Mouse (Mus musculus) layer of hippocampus, adult 2 months (tissue): ENCODE results near the gene Tcf12. TPM values are rescaled to one million over a fixed set of nuclear protein-coding genes. Genes with fewer than 3 reads are reported as not detected.
A peak's percentile ranks its signal among the peaks of the same experiment; 100 is the strongest.

ENCODE experiments used
- DNase-seq, 2 experiments: peaks; one replicate each; pipeline ENCODE4 v3.0.0; 2022; ENCODE audit warnings: low spot score in 2 of 2
- H3K27ac ChIP-seq: fragments of 200-600 bp; 2 replicates; pipeline ENCODE4 v1.8.1; 2022
- H3K4me3 ChIP-seq: fragments of 200-600 bp; 2 replicates; pipeline ENCODE4 v1.8.1; 2022; ENCODE audit warnings: mild to moderate bottlenecking
- CTCF ChIP-seq: fragments of 200-600 bp; conservative IDR thresholded peaks from 2 replicates; pipeline ENCODE4 v1.8.1; 2022; ENCODE audit warnings: antibody characterized with exemption, mild to moderate bottlenecking, moderate library complexity
- microRNA-seq, 2 experiments: library from miRNA; unstranded; fragments of <30 nt; microRNA quantifications; one replicate each; pipeline ENCODE4 v1.2.0; 2021
- total RNA-seq, 2 experiments: library from RNA; stranded (reverse); gene quantifications; 2 replicates each; pipeline ENCODE4 v1.2.3; 2021

Tcf12 gene
- total RNA-seq, 2 experiments from 2014 or later: 51.3 to 62.7 TPM

DNA sequence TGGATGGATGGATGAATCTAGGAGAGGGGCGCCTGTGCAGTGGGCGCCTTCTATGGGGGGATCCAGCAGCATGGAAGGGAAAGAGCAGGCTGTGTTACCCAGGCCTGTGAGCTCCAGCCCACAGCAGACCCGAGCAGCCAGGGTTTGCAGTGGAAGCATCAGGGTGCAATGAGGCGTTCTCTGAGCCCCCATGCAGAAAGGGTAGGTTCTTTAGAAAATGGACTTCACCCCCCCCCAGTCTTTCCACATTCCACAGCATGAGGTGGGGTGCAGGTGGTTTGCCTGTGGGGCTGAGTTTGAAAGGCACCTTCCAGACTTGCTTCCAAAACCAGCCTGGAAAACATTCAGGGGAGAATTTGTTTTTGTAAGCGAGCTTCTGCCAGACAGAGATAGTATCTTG, 300.3 kb downstream of the Tcf12 start:
- Histone ChIP-seq H3K4me3 (no peak overlapping the region), H3K27ac (no peak overlapping the region)
- no peak for DNase-seq
- no peak for TF ChIP-seq CTCF

DNA sequence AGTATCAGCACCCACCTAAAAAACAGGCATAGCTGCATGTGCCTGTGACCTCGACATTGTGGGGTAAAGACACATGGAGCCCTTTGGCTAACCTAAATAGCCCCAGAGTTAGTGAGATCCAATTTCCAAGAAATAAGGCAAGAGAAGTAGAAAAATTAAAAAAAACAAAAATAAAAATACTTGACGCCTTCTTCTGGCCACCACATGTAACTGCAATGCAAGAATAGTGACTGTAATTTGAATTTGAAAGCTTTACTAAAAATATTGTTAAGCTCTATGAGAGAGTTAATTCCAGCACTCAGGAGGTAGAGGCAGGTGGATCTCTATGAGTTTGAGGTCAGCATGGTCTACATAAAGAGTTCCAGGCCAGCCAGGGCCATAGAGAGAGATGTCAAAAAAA, 300.9 kb downstream of the Tcf12 start:
- H3K4me3 ChIP-seq: no peak overlapping the region
- TF ChIP-seq CTCF: peak; percentile 56
- no peak overlapping the region for H3K27ac ChIP-seq
- no peak for DNase-seq

DNA sequence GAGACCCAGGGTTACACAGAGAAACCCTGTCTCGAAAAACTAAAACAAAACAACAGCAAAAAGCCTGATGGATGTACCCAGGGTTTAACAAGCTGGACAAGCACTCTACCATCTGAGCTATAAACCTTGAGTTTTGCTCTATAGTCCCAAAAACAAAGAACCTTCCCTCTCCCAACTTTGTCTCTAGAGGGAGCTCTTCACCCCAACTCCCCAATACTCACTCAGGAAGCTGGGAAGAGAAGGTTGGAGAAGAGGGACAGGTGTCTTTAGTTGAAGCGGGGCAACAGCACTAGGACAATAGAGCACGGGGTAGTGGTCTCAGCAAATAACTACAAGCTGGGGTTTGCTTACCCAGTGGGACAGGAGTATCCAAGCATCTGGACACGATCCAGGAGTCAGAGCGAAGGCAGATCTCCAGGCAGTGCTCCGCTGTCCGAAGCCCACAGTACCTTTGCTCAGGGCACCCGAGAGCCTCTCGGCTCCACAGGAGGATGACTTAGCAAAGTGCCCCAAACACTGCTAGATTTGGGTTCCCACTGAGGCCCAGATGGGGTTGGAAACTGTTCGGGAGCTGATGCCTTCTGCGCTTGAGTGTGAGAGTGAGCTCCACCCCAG, 302.9 kb downstream of the Tcf12 start:
- TF ChIP-seq CTCF: peak; percentile 76
- no peak overlapping the region for H3K27ac ChIP-seq
- no peak for DNase-seq
- H3K4me3 ChIP-seq: no peak overlapping the region

DNA sequence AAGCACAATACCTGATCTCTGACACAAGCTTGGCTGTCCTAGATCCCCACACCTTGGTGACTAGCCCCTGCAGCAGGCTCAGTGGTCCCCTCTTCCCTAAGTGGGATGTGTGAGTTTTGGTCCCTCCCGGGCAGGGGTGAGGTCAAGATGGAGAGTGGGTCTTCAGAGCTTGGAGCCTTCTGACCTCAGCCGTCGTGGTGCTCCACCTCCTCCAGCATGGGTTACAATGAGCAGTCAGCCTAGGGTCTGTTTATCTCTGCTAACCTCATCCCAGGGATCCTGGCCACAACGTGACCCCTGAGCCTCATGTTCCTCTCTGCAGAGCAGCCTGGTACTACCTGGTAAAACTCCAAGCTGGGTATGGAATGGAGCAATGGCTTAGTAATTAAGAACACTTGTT, 303.9 kb downstream of the Tcf12 start:
- TF ChIP-seq CTCF: no peak
- no peak for DNase-seq
- H3K4me3 ChIP-seq: no peak overlapping the region
- no peak overlapping the region for H3K27ac ChIP-seq

DNA sequence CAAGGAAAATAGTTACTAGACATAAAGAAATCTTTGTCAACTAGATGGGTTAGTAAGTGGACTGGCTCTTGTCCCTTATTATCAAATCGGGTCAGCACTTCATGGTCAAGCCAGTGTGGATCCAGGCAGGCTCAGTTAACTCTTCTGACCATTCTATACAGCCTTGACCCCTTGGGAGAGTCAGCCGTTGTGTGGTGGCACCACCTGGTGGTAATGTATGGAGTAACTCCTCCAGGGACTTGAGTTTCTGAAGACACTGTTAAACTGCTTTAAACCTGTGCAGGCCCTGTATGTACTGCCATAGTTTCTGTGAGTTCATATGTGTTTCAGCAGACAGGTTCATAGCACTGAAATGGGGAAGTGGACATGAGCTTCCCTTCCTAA, 305.3 kb downstream of the Tcf12 start:
- Histone ChIP-seq H3K27ac (no peak overlapping the region), H3K4me3 (no peak overlapping the region)
- peak; percentile 60 to 86 for DNase-seq
- TF ChIP-seq CTCF: peak; percentile 96

DNA sequence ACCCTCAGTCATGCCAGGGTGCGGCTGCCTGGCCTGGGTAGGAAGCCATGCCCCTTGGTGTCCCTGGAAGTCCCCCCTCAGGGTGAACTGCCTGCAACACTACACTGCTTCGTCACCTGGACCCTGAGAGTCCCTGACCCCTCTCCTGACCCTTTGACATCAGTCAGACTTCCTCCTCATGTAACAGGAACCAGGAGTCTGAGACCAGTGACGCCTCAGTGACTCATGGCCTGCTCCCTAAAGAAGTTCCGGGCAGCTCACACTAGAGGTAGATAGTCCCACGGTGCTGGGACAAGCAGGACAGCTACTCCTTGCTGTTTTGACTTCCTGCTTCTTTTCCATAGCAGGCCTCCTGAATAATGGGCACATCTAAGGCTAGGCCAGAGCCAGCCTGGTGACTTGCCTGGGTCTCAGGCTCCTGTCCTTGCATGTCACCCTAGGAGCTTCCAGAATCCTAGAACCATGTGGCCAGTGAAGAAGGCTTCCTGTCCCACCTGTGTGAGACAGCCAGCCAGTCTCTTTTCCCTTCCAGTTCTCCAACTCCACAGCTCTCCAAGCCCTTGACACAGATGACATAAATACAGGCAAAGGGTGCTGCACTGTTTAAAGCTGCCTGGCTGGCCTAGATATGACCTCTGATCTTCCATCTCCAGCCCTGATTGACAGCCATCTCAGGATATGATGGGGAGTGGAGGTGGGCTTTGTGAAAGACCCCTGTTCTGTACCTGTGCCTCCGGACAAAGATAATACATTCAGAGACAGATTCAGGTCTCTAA, 305.8 kb downstream of the Tcf12 start:
- H3K4me3 ChIP-seq: no peak overlapping the region
- no peak for DNase-seq
- TF ChIP-seq CTCF: no peak
- H3K27ac ChIP-seq: no peak overlapping the region

DNA sequence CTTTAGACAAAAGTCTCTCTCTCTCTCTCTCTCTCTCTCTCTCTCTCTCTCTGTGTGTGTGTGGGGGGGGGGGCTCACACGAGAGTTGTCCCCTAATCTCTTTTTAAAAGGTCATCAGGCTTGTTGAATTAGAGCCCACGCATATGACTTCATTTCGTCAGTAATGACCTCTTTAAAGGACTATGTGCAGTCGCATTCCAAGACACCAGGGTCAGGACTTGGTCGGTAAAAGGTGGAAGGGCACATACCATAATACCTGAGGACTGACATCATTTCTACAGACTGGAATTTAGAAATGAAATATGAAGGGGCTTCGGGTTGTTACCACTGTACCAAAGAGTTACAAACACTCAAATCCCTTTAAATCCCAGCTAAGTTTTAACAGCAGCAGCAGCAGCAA, 307.6 kb downstream of the Tcf12 start:
- TF ChIP-seq CTCF: no peak
- no peak overlapping the region for H3K27ac ChIP-seq
- H3K4me3 ChIP-seq: no peak overlapping the region
- DNase-seq: no peak

DNA sequence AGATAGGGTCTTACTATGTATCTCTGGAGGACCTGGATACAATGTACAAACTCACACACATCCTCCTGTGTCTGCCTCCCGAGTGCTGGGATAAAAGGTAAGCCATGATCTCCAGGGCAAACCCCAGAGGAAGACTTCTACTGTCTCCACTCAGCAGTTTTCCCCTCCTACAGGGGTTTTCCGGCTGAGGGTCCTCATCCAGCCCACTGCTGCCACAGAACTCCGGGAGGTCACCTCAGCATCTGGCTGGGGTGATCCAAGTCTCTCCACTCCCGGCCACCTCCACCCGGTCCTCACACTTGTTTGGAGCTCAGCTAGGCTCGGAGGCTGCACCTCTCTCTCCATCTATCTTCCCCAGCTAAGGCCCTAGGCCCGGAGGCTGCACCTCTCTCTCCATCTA, 308.4 kb downstream of the Tcf12 start:
- Histone ChIP-seq H3K27ac (no peak overlapping the region), H3K4me3 (no peak overlapping the region)
- no peak for TF ChIP-seq CTCF
- DNase-seq: no peak

DNA sequence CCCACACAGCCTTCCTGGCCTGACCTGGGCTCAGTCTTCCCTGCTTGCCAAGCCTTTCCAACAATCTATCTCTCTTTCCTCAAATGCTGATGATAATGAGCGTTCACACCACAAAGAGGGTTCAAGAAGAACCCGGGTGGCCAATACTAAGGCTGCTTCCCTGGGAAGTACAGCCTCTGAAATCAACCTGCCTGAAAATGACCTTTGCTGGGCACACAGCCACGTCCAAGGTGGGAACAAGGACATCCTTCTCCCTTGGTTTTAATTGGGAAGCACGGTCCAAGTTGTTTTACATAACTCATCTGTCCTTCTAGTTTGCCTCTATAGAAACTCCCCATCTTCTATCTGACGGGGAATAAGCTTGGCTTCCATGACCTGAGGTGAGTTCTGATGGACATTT, 312.1 kb downstream of the Tcf12 start:
- DNase-seq: no peak

DNA sequence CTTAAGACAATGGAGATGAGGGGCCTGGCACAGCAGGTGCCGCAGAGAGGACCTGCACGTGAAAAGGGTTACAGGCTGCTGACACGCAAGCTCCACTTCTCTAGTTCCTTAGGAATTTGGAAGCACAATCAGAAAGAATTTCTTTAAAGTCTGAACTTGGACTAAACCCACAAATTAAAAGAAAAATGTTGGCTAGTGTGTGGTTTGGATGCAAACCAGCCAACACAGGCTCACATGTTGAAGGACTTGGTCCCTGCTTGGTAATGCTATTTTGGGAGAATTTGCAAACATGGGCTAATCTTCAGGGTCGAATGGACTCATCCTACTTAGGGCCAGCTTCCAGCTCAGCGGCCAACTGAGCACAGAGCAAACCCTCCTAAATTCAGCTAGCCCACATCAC, 313.5 kb downstream of the Tcf12 start:
- no peak for TF ChIP-seq CTCF
- Histone ChIP-seq H3K4me3 (no peak overlapping the region), H3K27ac (no peak overlapping the region)
- no peak for DNase-seq

More for the DNA sequence above, 312.1 kb downstream of the Tcf12 start:
- no peak overlapping the region for H3K27ac ChIP-seq
- TF ChIP-seq CTCF: no peak
- no peak overlapping the region for H3K4me3 ChIP-seq

Small RNAs within 50 kb of the gene (microRNA-seq; reads per million reads assigned to microRNA genes)
- 0 reads per million in 2 experiments for gene Gm27450

Other genes starting within 250 kb of the Tcf12 start
- 10 to 100 TPM; 50.5 to 56.2 TPM for gene Zfp280d, start 163.0 kb upstream of the Tcf12 start, total RNA-seq